Mouse (Mus musculus): ENCODE data around the gene Cdh8.

GRCm38 (mm10) chr8:99285103-99285502 lies 131.2 kb downstream of the Cdh8 start:
- TF ChIP-seq CTCF (IDR thresholded peaks at IDR 0.05; ENCODE audit: borderline replicate concordance, insufficient read depth, low read depth, low read length) (no peak), POLR2A (IDR thresholded peaks at IDR 0.05; ENCODE audit: borderline replicate concordance, insufficient read depth, low read length) (no peak)
